Mouse (Mus musculus): Measurements from ENCODE around the gene Gnb5.

DNA sequence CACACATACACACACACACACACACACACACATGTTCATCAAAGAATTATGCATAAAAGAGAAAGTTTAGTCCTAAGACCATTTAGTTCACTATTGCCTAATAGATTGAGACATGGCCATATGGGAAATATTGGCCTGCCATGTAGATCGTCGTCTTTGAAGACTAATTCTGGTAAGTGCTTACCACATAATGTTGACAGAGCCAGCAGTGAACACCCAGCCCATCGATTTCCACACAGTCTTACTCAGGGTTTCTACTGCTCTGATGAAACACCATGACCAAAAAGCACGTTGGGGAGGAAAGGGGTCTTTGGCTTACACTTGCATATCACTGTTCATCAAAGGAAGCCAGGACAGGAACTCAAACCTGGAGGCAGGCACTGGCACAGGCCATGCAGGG, 36.3 kb downstream of the Gnb5 start:
- no peak for TF ChIP-seq GATA1 (IDR thresholded peaks at IDR 0.05; ENCODE audit: borderline replicate concordance, low read length)
- TF ChIP-seq FLI1 (IDR thresholded peaks at IDR 0.05; ENCODE audit: low read length): no peak

All from megakaryocyte, embryonic 14.5 days (primary cell).